Mouse (Mus musculus): ENCODE measurements around the gene Wnt7b. TPM values are rescaled to one million over a fixed set of nuclear protein-coding genes. Genes with fewer than 3 reads are reported as not detected.

The Wnt7b gene
- total RNA-seq, 2 experiments from 2014 or later, result 0.07 to 0.16 TPM

- DNase-seq, result no peak
Measured at GRCm38 (mm10) chr15:85601202-85601601, 18.9 kb upstream of the Wnt7b start.

- DNase-seq, result no peak
Measured at GRCm38 (mm10) chr15:85600696-85601094, 18.4 kb upstream of the Wnt7b start.

GRCm38 (mm10) chr15:85599887-85600695 lies 17.8 kb upstream of the Wnt7b start:
- peak; percentile 91 for DNase-seq

- DNase-seq, result peak; percentile 87
Measured at GRCm38 (mm10) chr15:85598984-85599886, 17.0 kb upstream of the Wnt7b start.

- no peak for DNase-seq
Measured at GRCm38 (mm10) chr15:85598443-85598842, 16.2 kb upstream of the Wnt7b start.

- DNase-seq, result no peak
Measured at GRCm38 (mm10) chr15:85597403-85597802, 15.1 kb upstream of the Wnt7b start.

- DNase-seq, result no peak
Measured at GRCm38 (mm10) chr15:85592674-85593073, 10.4 kb upstream of the Wnt7b start.

GRCm38 (mm10) chr15:85590831-85591230 lies 8.6 kb upstream of the Wnt7b start:
- no peak for DNase-seq

GRCm38 (mm10) chr15:85583504-85583903 lies 1.2 kb upstream of the Wnt7b start:
- DNase-seq, result peak; percentile 82

- peak; percentile 81 for DNase-seq
Measured at GRCm38 (mm10) chr15:85583024-85583423, 751 bp upstream of the Wnt7b start.

- no peak for DNase-seq
Measured at GRCm38 (mm10) chr15:85581563-85582064, 659 bp downstream of the Wnt7b start.

- peak; percentile 40 for DNase-seq
Measured at GRCm38 (mm10) chr15:85580934-85581562, 1.2 kb downstream of the Wnt7b start.

GRCm38 (mm10) chr15:85580483-85580882 lies 1.8 kb downstream of the Wnt7b start:
- DNase-seq, result no peak

GRCm38 (mm10) chr15:85577583-85578460 lies 4.5 kb downstream of the Wnt7b start:
- no peak for DNase-seq

GRCm38 (mm10) chr15:85576511-85577440 lies 5.5 kb downstream of the Wnt7b start:
- DNase-seq, result no peak

GRCm38 (mm10) chr15:85576110-85576509 lies 6.2 kb downstream of the Wnt7b start:
- no peak for DNase-seq

- no peak for DNase-seq
Measured at GRCm38 (mm10) chr15:85574558-85574957, 7.7 kb downstream of the Wnt7b start.

- DNase-seq, result no peak
Measured at GRCm38 (mm10) chr15:85574086-85574485, 8.2 kb downstream of the Wnt7b start.

- DNase-seq, result no peak
Measured at GRCm38 (mm10) chr15:85572619-85573254, 9.5 kb downstream of the Wnt7b start.
